Mouse (Mus musculus) T-helper 2 cell (primary cell): ENCODE data around the gene Gripap1.
"Not testable (repeated sequence)": the region's sequence is repeated elsewhere in the genome, so short reads cannot be mapped to it uniquely, and the experiment has no call there.

Experiments
- in situ Hi-C: fragments of 300-600 bp; cut with MboI, MseI; formaldehyde crosslinking; loops from one replicate; pipeline ENCODE4 v1.15.1; 2025; ENCODE audit warnings: high pct_unique_total_duplicates

Gripap1 gene

DNA sequence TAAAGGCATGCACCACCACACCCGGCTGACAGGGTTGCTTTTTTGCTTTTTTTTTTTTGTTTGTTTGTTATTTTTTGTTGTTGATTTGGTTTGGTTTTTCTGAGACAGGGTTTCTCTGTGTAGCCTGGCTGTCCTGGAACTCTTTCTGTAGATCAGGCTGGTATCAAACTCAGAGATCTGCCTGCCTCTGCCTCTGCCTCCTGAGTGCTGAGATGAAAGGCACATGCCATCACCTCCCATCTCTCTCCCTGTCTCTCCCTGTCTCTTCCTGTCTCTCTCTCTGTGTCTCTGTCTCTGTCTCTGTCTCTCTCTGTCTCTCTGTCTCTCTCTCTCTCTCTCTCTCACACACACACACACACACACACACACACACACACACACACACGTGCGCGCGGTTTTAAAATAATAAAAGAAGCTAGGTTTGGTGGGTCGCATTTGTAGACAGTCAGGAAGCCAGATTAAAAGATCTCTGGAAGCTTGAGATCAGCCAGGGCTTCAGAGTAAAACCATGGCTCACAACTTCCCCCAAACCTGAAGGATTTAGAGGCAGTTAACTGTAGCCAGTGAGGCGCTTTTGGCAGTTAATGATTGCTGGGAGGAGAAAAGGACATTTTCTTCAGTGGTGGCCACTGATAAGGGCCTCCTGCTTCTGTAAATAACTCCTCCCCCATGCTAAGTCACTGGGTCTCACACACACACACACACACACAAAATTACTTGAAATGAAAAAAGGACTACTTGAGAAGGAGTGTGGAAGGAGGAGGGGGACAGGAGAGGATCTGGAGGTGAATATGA is 10.9 kb upstream of the Gripap1 start:
- in situ Hi-C loops, result no loop called here

DNA sequence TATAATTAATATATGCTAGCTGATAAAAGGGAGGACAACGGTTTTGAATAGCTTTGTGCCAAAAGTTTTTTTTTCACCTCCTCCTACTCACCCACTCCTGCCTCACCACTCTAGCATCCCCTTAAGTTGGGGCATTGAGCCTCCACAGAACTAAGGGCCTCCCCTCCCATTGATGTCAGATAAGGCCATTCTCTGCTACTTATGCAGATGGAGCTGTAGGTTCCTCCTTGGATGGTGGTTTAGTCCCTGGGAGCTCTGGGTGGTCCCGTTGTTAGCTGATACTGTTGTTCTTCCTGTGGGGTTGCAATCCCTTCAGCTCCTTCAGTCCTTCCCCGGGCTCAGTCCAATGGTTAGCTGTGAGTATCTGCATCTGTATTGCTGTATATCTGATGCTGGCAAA is 10.3 kb upstream of the Gripap1 start:
- in situ Hi-C loops, result no loop called here

DNA sequence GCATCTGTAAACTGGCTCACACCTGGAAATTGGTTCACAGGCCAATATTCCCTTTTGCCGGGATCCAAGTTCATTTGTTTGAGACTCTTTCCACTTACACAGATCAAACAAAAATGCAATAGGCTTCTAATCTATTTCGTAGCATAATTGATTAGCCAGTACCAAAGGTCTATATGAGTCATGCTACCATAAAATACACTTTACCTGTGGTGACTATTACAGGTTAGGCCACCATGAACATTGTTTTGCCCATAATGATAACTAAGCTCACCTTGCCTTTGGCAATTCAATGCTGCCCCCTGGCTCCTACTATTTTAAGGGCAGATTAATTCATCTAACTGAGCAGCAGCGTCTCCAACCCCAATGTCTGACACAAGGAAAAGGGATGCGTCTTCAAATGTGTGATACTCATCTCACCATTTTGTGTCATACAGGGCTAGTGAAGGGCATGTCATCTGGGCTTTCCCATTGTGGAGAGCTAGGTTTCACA is 6.9 kb upstream of the Gripap1 start:
- in situ Hi-C loops, result no loop called here

DNA sequence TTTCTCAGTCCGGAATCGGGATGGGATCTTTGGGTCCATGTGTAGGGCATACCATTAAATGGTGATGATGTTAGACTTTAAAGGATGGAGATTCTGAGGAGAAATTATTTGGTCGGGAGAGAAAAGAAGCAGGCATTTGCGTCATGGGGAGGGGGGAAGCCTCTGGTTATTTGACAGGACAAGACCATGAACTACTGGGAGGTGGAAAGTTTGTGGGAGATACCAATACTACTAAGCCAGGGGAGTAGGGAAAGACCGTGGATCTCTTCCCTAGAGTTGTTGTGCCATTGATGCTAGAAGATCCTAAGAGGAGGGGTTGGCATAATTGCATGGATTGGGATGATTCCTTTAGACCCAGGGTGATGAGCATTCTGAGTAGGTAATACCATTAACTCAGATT is 744 bp downstream of the Gripap1 start:
- in situ Hi-C loops, result no loop called here

DNA sequence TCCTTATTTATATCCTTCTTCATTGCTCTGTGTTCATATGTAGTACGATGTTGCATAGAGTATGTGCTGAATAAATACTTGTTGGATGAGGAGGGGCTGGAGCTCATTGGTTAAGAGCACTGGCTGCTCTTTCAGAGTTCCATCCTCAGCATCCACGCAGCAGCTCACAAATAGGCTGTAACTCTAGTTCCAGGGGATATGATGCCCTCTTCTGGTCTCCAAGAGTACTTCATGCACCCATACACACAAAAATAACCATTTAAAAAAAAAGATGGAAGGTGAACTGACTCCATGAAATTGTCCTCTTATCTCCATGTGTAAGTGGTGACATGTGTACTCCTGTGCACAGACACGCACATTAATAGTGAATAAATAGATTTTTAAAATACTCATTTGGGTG is 3.8 kb downstream of the Gripap1 start:
- in situ Hi-C loops, result no loop called here

DNA sequence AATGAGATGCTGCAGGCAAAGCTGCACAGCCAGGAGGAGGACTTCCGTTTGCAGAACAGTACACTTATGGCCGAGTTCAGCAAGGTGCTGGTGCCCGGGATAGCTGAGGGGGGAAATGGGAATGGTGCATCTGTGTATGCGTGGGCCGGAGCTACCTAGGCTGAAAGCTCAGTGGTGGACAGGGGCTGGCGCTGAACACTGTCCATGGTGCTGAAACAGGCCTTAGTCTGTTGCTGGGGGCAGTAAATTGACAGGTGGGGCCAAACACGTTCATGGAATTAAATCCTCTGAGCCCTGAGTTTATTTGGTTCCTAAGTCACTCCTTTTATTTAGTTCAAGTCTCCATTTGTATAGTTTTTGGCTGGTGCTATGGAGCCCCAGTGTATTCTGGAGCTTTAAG is 5.5 kb downstream of the Gripap1 start:
- in situ Hi-C loops, result no loop called here

DNA sequence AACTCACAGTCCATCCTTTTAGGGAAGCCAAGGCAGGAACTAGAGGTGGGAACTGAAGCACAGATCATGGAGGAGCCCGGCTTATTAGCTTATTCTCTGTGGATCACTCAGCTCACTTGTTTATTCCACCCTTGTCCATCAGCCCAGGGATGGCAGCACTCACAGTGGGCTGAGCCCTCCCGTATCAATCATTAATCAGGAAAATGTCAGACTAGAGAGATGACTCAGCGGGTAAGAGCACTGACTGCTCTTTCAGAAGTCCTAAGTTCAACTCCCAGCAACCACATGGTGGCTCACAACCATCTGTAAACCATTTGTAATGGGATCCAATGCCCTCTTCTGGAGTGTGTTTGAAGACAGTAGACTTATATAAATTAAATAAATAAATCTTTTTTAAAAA is 7.8 kb downstream of the Gripap1 start:
- in situ Hi-C loops, result no loop called here

DNA sequence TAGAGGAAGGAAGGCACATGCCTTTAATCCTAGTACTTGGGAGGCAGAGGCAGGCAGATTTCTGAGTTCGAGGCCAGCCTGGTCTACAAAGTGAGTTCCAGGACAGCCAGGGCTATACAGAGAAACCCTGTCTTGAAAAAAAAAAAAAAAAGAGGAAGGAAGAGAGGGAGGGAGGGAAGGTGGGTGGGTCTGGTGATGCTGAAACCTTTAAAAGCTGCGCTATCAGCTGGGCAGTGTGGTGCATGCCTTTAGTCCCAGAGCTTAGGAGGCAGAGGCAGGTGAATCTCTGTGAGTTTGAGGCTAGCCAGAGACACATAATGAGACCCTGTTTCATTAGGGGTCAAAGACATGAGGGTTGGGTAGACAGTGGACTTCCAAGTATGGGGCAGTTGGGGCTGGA is 12.6 kb downstream of the Gripap1 start:
- in situ Hi-C loops, result not testable (repeated sequence)

DNA sequence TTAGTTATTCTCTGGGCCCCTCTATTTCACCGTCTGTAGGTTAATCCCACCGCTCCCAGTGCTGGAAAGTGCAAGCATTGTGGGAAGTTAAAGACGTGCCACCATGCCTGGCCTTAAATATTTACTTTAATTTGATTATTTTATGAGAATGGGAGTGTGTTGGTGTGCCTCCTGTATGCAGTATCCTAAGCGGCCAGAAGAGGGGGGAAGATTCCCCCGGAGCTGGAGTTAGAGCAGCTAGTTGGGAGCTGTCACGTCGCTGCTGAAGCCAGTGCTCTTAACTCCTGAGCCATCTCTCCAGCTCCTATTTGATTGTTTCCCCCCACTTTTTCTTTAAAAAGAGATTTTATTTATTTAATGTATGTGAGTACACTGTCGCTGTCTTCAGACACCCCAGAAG is 25.5 kb downstream of the Gripap1 start:
- in situ Hi-C loops, result not testable (repeated sequence)

DNA sequence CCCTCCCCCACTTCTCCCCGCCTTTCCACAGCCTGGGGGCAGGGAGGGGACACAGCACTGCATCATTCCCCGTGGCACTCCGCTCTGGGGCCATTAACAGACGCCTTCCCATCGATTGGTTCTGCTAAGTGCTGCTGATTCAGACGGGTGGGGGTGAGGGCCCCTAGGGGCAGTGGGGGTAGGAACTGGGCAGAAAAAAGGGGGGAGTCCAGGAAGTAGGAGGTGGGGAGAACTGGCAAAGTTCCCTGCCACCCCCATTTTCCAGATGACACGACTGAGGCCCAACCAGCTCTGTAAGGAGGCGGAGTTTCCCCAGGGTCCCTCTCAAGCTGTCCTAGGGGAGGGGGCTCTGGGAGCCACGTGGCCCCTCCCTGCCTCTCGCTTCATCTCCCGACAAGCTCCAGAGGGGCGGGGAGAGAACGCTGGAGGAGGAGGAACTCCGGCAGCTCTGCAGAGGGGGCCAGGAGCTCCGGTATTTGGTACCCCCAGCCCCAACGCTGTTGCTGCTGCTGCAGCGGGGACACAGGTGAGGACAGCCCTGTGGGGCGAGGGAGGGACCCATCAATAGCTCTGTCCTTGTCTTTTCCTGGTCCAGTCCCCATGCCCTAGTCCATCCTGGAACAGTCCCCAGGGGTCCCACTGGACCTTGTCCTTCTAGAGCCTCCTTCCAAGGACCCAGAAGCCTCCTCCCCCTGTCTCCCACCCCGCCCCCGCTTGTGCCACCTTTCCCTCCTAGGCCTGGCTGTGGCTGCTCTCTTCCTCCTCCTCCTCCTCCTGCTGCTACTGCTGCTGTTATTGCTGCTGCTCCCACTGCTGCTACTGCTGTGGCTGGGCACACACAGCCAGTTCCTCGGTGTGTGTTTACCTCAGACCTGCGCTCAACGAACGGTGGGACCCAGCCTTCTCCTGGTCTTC is 32.6 kb downstream of the Gripap1 start, which contains the start of gene Kcnd1:
Gene Kcnd1 (plus strand): TSS at position 425 of the 915 bp plus-strand sequence.
- in situ Hi-C loops, result no loop called here

DNA sequence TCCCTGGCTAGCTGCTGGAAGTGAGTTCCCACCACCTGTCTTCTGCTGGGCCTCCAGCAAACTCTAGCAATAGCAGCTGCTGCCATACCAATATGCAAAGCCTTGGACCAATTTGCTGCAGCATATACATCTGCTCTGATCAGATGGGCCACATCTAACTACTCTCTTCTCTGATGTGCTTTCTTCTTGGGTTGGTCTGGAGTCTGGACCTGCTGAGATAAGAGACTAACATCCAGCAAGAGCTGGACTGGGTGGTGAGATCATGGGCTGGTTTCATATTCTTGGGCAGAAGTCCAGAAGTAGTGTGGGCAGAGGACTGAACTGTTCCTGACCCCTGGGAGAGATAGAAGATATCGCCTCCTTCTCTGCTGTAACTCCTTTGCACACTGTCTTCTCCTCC is 47.6 kb downstream of the Gripap1 start:
- in situ Hi-C loops, result no loop called here

DNA sequence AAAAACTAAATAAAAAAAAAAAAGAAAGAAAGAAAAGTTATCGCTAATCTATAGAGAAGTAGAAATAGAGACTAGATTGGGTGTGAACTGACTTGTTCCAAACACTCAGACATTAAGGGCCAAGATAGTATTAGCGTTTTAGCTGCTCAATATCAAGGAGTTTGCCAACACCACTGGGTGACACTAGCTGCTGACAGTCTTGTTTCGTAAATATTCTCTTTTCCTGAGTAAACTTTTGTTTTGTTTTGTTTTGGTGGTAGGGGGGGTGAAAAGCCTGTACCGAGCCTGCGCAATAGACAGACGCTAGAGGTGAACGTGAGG is 51.2 kb downstream of the Gripap1 start:
- in situ Hi-C loops, result no loop called here

DNA sequence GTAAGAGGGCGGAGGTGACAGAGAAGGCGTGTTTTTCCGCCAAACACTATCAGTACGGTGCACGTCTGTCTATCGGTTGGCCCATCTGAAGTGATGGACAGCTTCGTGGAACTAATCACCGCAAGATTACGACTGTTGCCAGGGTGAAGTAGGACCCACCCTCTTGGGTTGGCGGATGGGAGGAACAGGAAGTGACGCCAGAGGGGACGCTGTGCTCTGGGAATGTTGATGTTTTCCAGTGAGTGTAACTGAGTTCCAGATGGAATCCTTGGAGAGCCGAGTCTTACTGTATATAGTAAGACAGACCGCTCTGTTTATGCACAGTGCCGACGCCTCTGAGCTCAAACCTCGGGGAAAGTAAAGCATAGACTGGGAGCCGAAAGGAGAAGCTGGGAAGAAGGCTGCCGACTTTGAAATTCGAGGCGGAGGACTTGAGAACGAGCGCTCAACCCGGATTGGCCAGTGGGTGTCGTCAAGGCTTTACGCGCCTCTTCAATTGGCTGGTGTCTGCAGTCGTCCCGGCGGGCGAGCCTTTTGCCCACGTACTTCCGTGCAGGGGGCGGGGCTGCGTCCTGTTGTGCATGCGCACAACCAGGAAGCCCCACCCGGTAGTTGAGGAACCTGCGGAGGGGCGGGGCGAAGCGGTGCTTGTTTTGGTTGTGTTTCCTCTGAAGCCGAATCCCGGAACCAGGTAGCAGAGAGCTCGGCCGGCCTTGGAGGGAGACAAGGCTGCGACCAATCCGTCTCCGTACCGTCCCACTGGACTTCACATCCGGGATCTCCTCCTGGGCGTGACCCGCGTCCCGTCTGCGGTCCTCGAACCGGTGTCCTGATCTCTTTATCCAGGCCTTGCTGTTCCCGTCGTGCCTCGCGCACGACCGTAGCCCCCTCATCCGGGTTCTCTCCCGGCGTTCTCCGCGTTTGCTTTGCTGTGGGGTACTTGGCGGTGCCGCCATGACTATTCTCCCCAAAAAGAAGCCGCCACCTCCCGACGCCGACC is 51.9 kb downstream of the Gripap1 start, which contains the start of gene Otud5:
Gene Otud5 (plus strand): TSS at position 202 of the 1,000 bp plus-strand sequence.
- in situ Hi-C loops, result no loop called here

DNA sequence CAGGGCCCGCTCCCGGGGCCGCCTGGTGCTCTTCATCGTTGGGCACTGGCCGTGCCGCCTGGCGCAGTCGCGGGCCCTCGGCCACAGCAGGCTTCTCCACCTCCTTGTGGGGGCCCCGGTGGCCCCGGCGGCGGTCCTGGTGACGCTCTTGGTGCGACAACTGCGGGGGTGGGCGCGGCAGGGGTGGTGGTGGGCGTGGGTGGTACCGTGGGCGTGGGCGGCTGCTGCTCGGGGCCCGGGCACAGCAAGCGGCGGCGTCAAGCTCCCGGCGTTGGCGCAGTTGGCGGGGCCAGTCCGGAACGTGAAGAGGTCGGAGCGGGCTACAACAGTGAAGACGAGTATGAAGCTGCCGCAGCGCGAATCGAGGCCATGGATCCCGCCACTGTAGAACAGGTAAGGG is 52.8 kb downstream of the Gripap1 start:
- in situ Hi-C loops, result no loop called here

DNA sequence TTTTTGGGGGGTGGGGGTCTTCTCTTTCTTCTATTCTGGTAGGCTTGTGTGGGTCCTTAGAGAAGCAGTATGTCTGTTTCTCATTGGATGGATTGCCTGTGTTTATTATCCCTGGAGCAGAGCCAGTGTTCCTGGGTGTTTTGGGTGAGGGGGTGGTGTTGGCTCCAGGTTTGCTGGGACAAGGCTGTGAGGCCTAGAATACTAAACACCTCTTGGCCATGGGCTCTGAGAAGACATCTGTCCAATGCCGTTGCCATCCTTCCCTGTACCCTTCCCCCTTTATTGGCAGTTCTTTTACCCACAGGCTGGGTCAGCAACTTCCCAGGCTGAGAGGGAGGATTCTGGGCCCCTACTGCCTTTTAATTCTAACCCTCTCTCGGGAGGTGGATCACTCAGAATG is 58.3 kb downstream of the Gripap1 start:
- in situ Hi-C loops, result no loop called here

DNA sequence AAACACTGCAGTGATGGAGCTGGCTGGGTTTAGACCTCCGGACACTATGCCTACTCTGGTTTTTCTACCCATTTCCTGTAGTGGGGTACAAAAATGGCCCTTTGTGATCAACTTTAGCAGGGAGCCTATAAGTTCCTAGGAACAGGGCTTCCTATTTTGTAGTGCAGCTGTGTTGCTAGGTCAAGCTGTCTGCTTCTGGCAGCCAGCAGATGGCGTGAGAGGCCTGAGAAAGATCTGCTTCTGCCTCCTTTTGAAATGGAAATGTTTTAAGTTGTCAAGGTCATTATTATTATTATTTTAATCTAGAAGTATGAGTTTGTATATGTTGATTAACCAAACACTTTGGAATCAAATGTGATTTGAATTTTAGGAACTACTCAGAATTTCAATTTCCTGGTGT is 65.0 kb downstream of the Gripap1 start:
- in situ Hi-C loops, result no loop called here

DNA sequence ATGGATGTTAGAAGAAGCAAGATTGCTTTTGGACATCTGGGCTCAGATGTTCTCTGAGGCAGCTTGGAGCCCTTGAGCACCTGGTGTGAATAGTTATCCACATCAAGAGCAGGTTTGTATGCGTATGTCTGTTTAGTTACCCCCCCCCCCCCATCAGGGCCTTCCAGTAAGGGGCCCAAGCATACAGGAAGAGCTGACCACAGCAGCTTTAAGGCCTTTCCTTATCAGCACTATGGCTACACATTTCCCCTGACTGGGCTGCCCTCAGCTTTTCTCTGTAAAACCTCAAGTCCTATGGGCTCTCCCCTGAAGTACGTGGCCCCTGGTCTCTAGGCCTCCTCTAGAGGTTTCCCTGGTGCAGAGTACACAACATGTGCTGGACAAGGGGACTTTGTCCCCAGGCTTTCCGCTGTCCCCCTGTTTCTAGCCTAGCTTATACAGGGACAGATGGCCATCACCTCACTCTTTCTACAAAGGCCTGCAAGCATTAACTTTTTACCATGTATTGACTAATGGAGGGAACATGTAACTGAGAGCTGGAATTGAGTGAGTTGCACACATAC is 69.7 kb downstream of the Gripap1 start:
- in situ Hi-C loops, result no loop called here

DNA sequence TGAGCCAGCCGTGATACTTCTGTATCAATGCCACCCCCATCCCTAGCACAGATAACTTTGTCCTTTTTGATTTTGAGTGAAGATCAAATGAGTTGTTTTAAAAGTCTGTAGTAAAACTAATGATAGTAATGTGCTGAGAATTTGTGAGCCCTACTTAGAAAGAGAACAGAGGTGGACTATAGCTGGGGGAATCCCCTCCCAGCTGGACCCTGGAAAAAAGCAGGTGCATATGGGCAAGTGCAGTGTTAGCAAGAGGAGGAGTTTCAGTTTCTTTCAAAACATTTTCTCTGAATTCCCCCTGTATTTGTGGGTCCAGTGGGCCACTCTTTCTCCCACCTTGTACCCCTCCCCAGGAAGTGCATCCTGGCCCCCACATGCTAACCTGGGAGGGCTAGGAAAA is 73.6 kb downstream of the Gripap1 start:
- in situ Hi-C loops, result no loop called here

DNA sequence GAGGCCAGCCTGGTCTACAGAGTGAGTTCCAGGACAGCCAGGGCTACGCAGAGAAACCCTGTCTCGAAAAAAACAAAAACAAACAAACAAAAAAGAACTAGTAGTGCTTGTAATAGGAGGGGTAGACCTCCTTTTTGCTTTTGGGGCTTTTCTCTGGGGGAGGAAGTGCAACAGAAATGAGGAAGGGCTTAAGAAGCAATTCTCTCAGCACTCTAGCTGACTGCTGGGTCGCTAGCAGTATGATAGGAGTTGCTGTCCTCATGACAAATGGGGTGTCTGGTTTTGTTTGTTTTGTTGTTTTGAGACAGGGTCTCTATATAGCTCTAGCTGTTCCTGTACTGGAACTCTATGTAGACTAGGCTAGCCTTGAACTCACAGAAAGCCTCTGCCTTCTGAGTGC is 75.0 kb downstream of the Gripap1 start:
- in situ Hi-C loops, result no loop called here

DNA sequence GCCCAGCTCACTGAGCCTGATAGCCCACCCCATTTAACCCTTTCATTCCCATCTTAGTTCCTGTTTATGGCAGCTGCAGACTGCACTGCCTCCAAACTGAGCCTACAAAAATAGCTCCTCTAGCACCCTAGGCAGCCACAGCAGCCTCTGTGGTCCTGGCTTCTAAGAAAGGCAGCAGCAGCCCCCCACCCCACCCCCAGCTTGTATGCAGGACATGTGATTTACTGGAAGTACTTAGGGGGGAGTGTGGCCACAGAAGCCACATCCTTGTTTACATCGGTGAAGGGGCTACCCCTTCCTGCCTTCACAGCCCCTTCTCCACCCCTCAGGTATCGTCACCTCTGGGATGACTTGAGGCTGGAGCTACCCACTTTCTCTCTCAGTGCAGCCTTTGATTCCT is 75.8 kb downstream of the Gripap1 start:
- in situ Hi-C loops, result no loop called here

DNA sequence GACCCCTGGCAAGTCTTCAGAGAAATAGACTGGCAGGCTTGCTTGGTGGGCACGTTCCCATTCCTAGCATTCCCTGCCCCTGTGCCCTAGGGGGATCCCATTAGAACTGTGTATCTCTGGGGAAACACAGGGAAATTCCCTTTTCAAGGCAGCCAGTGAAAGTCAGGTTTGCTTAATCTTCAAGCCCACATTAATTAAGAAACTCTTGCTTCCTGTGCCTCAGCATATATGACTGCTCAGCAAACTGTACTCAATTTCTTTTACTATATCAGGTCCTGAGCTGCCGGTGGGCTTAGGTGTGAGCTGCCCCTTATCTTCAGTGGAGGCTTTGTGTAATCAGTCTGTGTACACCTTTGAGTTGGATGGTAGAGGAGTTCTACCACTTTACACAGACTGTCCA is 76.2 kb downstream of the Gripap1 start:
- in situ Hi-C loops, result no loop called here
